Mouse (Mus musculus) intestine, embryonic 16.5 days (tissue): Measurements from ENCODE around the gene Fcmr. TPM values are rescaled to one million over a fixed set of nuclear protein-coding genes. Genes with fewer than 3 reads are reported as not detected.

Experiments
- ATAC-seq: fragments of 200-750 bp; cut with Nextera tagmentation; 2 replicates; pipeline ENCODE4 v1.8.0; 2017; ENCODE audit warnings: moderate TSS enrichment, moderate library complexity
- H3K27ac ChIP-seq: fragments of 300-500 bp; sonication (generic); 2 replicates; pipeline ENCODE4 v1.5.1; 2014; ENCODE audit warnings: mild to moderate bottlenecking, low read length
- H3K27me3 ChIP-seq: fragments of 300-500 bp; sonication (generic); replicated peaks from 2 replicates; pipeline ENCODE4 v1.6.1; 2014; ENCODE audit warnings: low read length, control low read depth, mixed read lengths; ENCODE audit not compliant: control insufficient read depth, insufficient read depth
- H3K36me3 ChIP-seq: fragments of 300-500 bp; sonication (generic); 2 replicates; pipeline ENCODE4 v1.6.1; 2014; ENCODE audit warnings: low read length, control low read depth; ENCODE audit not compliant: control insufficient read depth, insufficient read depth
- H3K4me1 ChIP-seq: fragments of 300-500 bp; sonication (generic); 2 replicates; pipeline ENCODE4 v1.6.1; 2014; ENCODE audit warnings: low read length, control low read depth, mixed read lengths; ENCODE audit not compliant: control insufficient read depth, insufficient read depth
- H3K4me2 ChIP-seq: fragments of 300-500 bp; sonication (generic); 2 replicates; pipeline ENCODE4 v1.6.1; 2014; ENCODE audit warnings: low read depth, low read length, control low read depth
- H3K4me3 ChIP-seq: fragments of 300-500 bp; sonication (generic); 2 replicates; pipeline ENCODE4 v1.5.1; 2014; ENCODE audit warnings: mild to moderate bottlenecking, low read length
- H3K9ac ChIP-seq: fragments of 300-500 bp; sonication (generic); 2 replicates; pipeline ENCODE4 v1.6.1; 2014; ENCODE audit warnings: low read depth, low read length
- H3K9me3 ChIP-seq: fragments of 300-500 bp; sonication (generic); 2 replicates; pipeline ENCODE4 v1.6.1; 2016; ENCODE audit warnings: low read length, control low read depth; ENCODE audit not compliant: control insufficient read depth
- WGBS: fragments of 180-500 bp; shearing (Covaris S2); extraction: QIAGEN DNeasy Blood & Tissue Kit; methylation state at CpG from one replicate; pipeline ENCODE4 v1.1.7; 2014; 5-methylcytosine and 5-hydroxymethylcytosine counted together
- polyA plus RNA-seq: library from polyadenylated mRNA; unstranded; fragments of >200 nt; fragmentation: Nextera tagmentation; extraction: Ambion mirVana; gene quantifications from 2 replicates; pipeline ENCODE4 v1.2.1, GENCODE M21; 2015

The Fcmr gene
- polyA plus RNA-seq, 1 experiment from 2014 or later = 4.3 TPM

- peak; percentile 92 for ATAC-seq
- H3K4me3 ChIP-seq = no peak overlapping the region
- H3K36me3 ChIP-seq = no peaks in the 10 kb centered on the region
- peaks cover 2% of the 10 kb centered on the region; the same call in 1 of the 2 replicates for H3K4me1 ChIP-seq
- H3K9me3 ChIP-seq = no peaks in the 10 kb centered on the region
- WGBS = 47% methylated on average over 5 of the region's 5 CpGs
- H3K27me3 ChIP-seq = no peaks in the 10 kb centered on the region
- H3K9ac ChIP-seq = no peak overlapping the region
- H3K4me2 ChIP-seq = no peak overlapping the region
- peak overlapping the region; percentile 90 for H3K27ac ChIP-seq
These were observed 33.0 kb upstream of the Fcmr start for GRCm38 (mm10) chr1:130832230-130833149.

GRCm38 (mm10) chr1:130835161-130835936 is 30.1 kb upstream of the Fcmr start:
- Histone ChIP-seq H3K4me3 (no peak overlapping the region), H3K27me3 (no peaks in the 10 kb centered on the region), H3K27ac (no peak overlapping the region), H3K4me1 (peaks cover 2% of the 10 kb centered on the region; the same call in 1 of the 2 replicates), H3K9ac (no peak overlapping the region), H3K9me3 (no peaks in the 10 kb centered on the region), H3K4me2 (no peak overlapping the region), H3K36me3 (no peaks in the 10 kb centered on the region)
- no peak for ATAC-seq
- WGBS = 75% methylated on average over 6 of the region's 6 CpGs

- Histone ChIP-seq H3K4me1 (peaks cover 11% of the 10 kb centered on the region), H3K9ac (no peak overlapping the region), H3K9me3 (no peaks in the 10 kb centered on the region), H3K36me3 (no peaks in the 10 kb centered on the region), H3K4me2 (no peak overlapping the region), H3K4me3 (no peak overlapping the region), H3K27ac (no peak overlapping the region), H3K27me3 (no peaks in the 10 kb centered on the region)
- 63% methylated on average over 6 of the region's 6 CpGs for WGBS
- ATAC-seq = no peak
These were observed 27.2 kb upstream of the Fcmr start for GRCm38 (mm10) chr1:130838288-130838687.

- peak; percentile 88 for ATAC-seq
- Histone ChIP-seq H3K27ac (peak overlapping the region; percentile 85), H3K4me2 (peak overlapping the region; percentile 28; the same call in 1 of the 2 replicates), H3K27me3 (no peaks in the 10 kb centered on the region), H3K9me3 (no peaks in the 10 kb centered on the region), H3K4me1 (peaks cover 11% of the 10 kb centered on the region), H3K4me3 (no peak overlapping the region), H3K36me3 (no peaks in the 10 kb centered on the region), H3K9ac (no peak overlapping the region)
- 29% methylated on average over 8 of the region's 8 CpGs for WGBS
These were observed 24.7 kb upstream of the Fcmr start for GRCm38 (mm10) chr1:130840599-130841379.

GRCm38 (mm10) chr1:130841621-130842020 is 23.8 kb upstream of the Fcmr start:
- no peak overlapping the region for H3K4me2 ChIP-seq
- no peak overlapping the region for H3K9ac ChIP-seq
- no peaks in the 10 kb centered on the region for H3K36me3 ChIP-seq
- no peak for ATAC-seq
- peak overlapping the region; percentile 60 for H3K27ac ChIP-seq
- WGBS = 67% methylated on average over 7 of the region's 7 CpGs
- H3K4me3 ChIP-seq = no peak overlapping the region
- peaks cover 11% of the 10 kb centered on the region for H3K4me1 ChIP-seq
- no peaks in the 10 kb centered on the region for H3K9me3 ChIP-seq
- H3K27me3 ChIP-seq = no peaks in the 10 kb centered on the region

GRCm38 (mm10) chr1:130844516-130844915 is 21.0 kb upstream of the Fcmr start:
- H3K9ac ChIP-seq = no peak overlapping the region
- no peak overlapping the region for H3K4me2 ChIP-seq
- peaks cover 11% of the 10 kb centered on the region for H3K4me1 ChIP-seq
- no peak overlapping the region for H3K4me3 ChIP-seq
- no peaks in the 10 kb centered on the region for H3K36me3 ChIP-seq
- no peak; the same call in 1 of the 2 replicates for ATAC-seq
- no peak overlapping the region for H3K27ac ChIP-seq
- no peaks in the 10 kb centered on the region for H3K27me3 ChIP-seq
- 83% methylated on average over 7 of the region's 7 CpGs for WGBS
- no peaks in the 10 kb centered on the region for H3K9me3 ChIP-seq

GRCm38 (mm10) chr1:130849530-130850214 is 15.8 kb upstream of the Fcmr start:
- no peaks in the 10 kb centered on the region for H3K27me3 ChIP-seq
- H3K4me1 ChIP-seq = peaks cover 4% of the 10 kb centered on the region; the same call in 1 of the 2 replicates
- 89% methylated on average over 10 of the region's 10 CpGs for WGBS
- ATAC-seq = no peak
- H3K27ac ChIP-seq = no peak overlapping the region
- H3K9me3 ChIP-seq = no peaks in the 10 kb centered on the region
- H3K4me3 ChIP-seq = no peak overlapping the region
- no peaks in the 10 kb centered on the region for H3K36me3 ChIP-seq
- H3K4me2 ChIP-seq = no peak overlapping the region
- no peak overlapping the region for H3K9ac ChIP-seq

GRCm38 (mm10) chr1:130850405-130850804 is 15.1 kb upstream of the Fcmr start:
- Histone ChIP-seq H3K27ac (no peak overlapping the region), H3K4me1 (peaks cover 8% of the 10 kb centered on the region; the same call in 1 of the 2 replicates), H3K9me3 (no peaks in the 10 kb centered on the region), H3K9ac (no peak overlapping the region), H3K4me3 (no peak overlapping the region), H3K4me2 (no peak overlapping the region), H3K36me3 (no peaks in the 10 kb centered on the region), H3K27me3 (no peaks in the 10 kb centered on the region)
- 89% methylated on average over 5 of the region's 5 CpGs for WGBS
- ATAC-seq = no peak
